In the genomic region with DNA sequence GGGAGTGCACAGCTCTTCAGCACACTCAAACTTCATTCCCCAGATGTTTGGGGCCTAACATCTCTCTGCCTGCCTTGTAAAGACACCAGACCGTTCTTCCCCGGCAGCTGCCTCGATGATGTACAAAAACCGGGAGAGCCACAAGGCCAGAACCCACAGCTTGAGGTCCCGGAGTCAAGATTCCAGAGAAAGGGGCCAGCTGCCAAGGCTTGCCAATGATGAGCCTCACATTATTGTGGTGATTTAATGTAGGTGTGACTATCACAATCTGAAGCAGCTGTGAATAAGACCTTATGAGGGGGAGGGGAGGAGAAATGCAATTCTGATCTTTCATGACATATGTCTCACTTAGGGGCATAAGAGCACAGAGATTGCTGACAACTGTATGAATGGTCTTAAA, we compare ENCODE assay signal across 22 mouse cellular contexts.
A peak's percentile ranks its signal among the peaks of the same experiment; 100 is the strongest.
DNase-seq lines count a peak whose midpoint lies in the region; ATAC-seq and TF ChIP-seq lines count a peak whose summit lies in the region.
"Had no signal": no experiment of that assay in that cellular context is flagged by ENCODE, and none has a peak within 500 bp of the region (broad histone marks: within the 10 kb centered on the region; RNA-seq: fewer than 3 reads in every experiment).

No protein-coding gene starts in this region.

- no peak overlapping the region for H3K4me2 ChIP-seq in hindbrain, embryonic 16.5 days (ENCODE audit: low read length)
- no peak overlapping the region for H3K4me2 ChIP-seq in lung, embryonic 16.5 days (ENCODE audit: low read depth, low read length)
- H3K4me2 ChIP-seq in limb, embryonic 15.5 days = no peak overlapping the region
- no peak overlapping the region for H3K4me2 ChIP-seq in stomach, embryonic 15.5 days
- H3K4me2 ChIP-seq: embryonic facial prominence, embryonic 12.5 days; heart, embryonic 15.5 days; liver, embryonic 11.5 days; midbrain, embryonic 15.5 days; neural tube, embryonic 13.5 days had no signal

- 71% methylated on average over 5 of the region's 5 CpGs for WGBS in hindbrain, embryonic 10.5 days
- WGBS in hindbrain, embryonic 16.5 days = 52% methylated on average over 5 of the region's 5 CpGs
- WGBS in lung, embryonic 16.5 days = 48% methylated on average over 5 of the region's 5 CpGs
- 59% methylated on average over 5 of the region's 5 CpGs for WGBS in lung, adult 2 months
- WGBS in limb, embryonic 15.5 days = 42% methylated on average over 5 of the region's 5 CpGs
- 74% methylated on average over 5 of the region's 5 CpGs for WGBS in stomach, embryonic 15.5 days

- no peak overlapping the region for H3K4me3 ChIP-seq in hindbrain, embryonic 10.5 days
- H3K4me3 ChIP-seq in hindbrain, embryonic 16.5 days (ENCODE audit: low read length) = no peak overlapping the region
- no peak overlapping the region for H3K4me3 ChIP-seq in lung, embryonic 16.5 days (ENCODE audit: low read length)
- H3K4me3 ChIP-seq in lung, adult 2 months (replicated peaks; ENCODE audit: extremely low read depth, low read depth, low read length) = no peak overlapping the region
- no peak overlapping the region for H3K4me3 ChIP-seq in limb, embryonic 15.5 days
- H3K4me3 ChIP-seq in stomach, embryonic 15.5 days (replicated peaks) = no peak overlapping the region
- H3K4me3 ChIP-seq: embryonic facial prominence, embryonic 12.5 days; heart, embryonic 15.5 days; left cerebral cortex, adult 2 months; megakaryocyte, embryonic 14.5 days; midbrain, embryonic 15.5 days; neural tube, embryonic 13.5 days had no signal

- DNase-seq in hindbrain, embryonic 10.5 days (ENCODE audit: low spot score) = no peak
- DNase-seq in lung, adult 2 months = no peak
- no peak for DNase-seq in cerebellum, adult 11-12 months
- DNase-seq in adrenal gland, postnatal 10 days = no peak
- DNase-seq: adrenal gland, adult 2 months; liver, postnatal 0 days; right cerebral cortex, adult 18-20 months; right cerebral cortex, postnatal 4 days; thymus, postnatal 14 days had no signal

- no peak for TF ChIP-seq POLR2A in lung, adult 2 months (IDR thresholded peaks at IDR 0.05; ENCODE audit: borderline replicate concordance, extremely low read depth, low read depth, low read length)

- H3K36me3 ChIP-seq in hindbrain, embryonic 10.5 days = no peaks in the 10 kb centered on the region
- no peaks in the 10 kb centered on the region for H3K36me3 ChIP-seq in hindbrain, embryonic 16.5 days (ENCODE audit: control insufficient read depth, insufficient read depth, low read length)
- no peaks in the 10 kb centered on the region for H3K36me3 ChIP-seq in lung, embryonic 16.5 days (ENCODE audit: control insufficient read depth, insufficient read depth, low read length)
- H3K36me3 ChIP-seq in limb, embryonic 15.5 days = no peaks in the 10 kb centered on the region
- H3K36me3 ChIP-seq in stomach, embryonic 15.5 days = no peaks in the 10 kb centered on the region
- H3K36me3 ChIP-seq: embryonic facial prominence, embryonic 12.5 days; heart, embryonic 15.5 days; midbrain, embryonic 15.5 days; neural tube, embryonic 13.5 days had no signal

- peak overlapping the region; percentile 72; the same call in 1 of the 2 replicates for H3K27ac ChIP-seq in hindbrain, embryonic 10.5 days
- H3K27ac ChIP-seq in hindbrain, embryonic 16.5 days (ENCODE audit: low read depth, low read length) = no peak overlapping the region
- peak overlapping the region; percentile 69 for H3K27ac ChIP-seq in lung, embryonic 16.5 days (ENCODE audit: low read length)
- H3K27ac ChIP-seq in limb, embryonic 15.5 days = 0 out of 2 replicates have a peak overlapping the region, but pooled peaks have one; percentile 17
- H3K27ac ChIP-seq in stomach, embryonic 15.5 days = peak overlapping the region; percentile 13; the same call in 1 of the 2 replicates
- H3K27ac ChIP-seq: embryonic facial prominence, embryonic 12.5 days; heart, embryonic 15.5 days; left cerebral cortex, adult 2 months; midbrain, embryonic 15.5 days; neural tube, embryonic 13.5 days had no signal

- no peak overlapping the region for H3K9ac ChIP-seq in hindbrain, embryonic 16.5 days (ENCODE audit: low read depth, low read length)
- no peak overlapping the region for H3K9ac ChIP-seq in lung, embryonic 16.5 days (ENCODE audit: low read length)
- H3K9ac ChIP-seq in limb, embryonic 15.5 days = no peak overlapping the region
- H3K9ac ChIP-seq in stomach, embryonic 15.5 days = no peak overlapping the region
- H3K9ac ChIP-seq: embryonic facial prominence, embryonic 12.5 days; heart, embryonic 15.5 days; liver, postnatal 0 days; midbrain, embryonic 15.5 days; neural tube, embryonic 13.5 days had no signal

- ATAC-seq in hindbrain, embryonic 16.5 days = no peak
- ATAC-seq in lung, embryonic 16.5 days (ENCODE audit: low read depth) = peak; percentile 24; the same call in 1 of the 2 replicates
- ATAC-seq in limb, embryonic 15.5 days (ENCODE audit: insufficient number of reproducible peaks, low FRiP score, low TSS enrichment, low read depth) = no peak
- no peak for ATAC-seq in stomach, embryonic 15.5 days (ENCODE audit: insufficient read depth, low FRiP score, low read depth)
- ATAC-seq: liver, postnatal 0 days; midbrain, embryonic 15.5 days had no signal

- no peaks in the 10 kb centered on the region for H3K27me3 ChIP-seq in hindbrain, embryonic 10.5 days (ENCODE audit: insufficient read depth, poor library complexity, severe bottlenecking)
- no peaks in the 10 kb centered on the region for H3K27me3 ChIP-seq in hindbrain, embryonic 16.5 days (replicated peaks; ENCODE audit: control insufficient read depth, insufficient read depth, low read length)
- no peaks in the 10 kb centered on the region for H3K27me3 ChIP-seq in lung, embryonic 16.5 days (ENCODE audit: control insufficient read depth, insufficient read depth, low read depth, low read length)
- H3K27me3 ChIP-seq in limb, embryonic 15.5 days = no peaks in the 10 kb centered on the region
- no peaks in the 10 kb centered on the region for H3K27me3 ChIP-seq in stomach, embryonic 15.5 days (replicated peaks)
- H3K27me3 ChIP-seq: CH12.LX; embryonic facial prominence, embryonic 12.5 days; heart, embryonic 15.5 days; megakaryocyte, embryonic 14.5 days; midbrain, embryonic 15.5 days; neural tube, embryonic 13.5 days had no signal

- H3K9me3 ChIP-seq in hindbrain, embryonic 10.5 days = no peaks in the 10 kb centered on the region
- H3K9me3 ChIP-seq in hindbrain, embryonic 16.5 days (ENCODE audit: control insufficient read depth, low read length) = no peaks in the 10 kb centered on the region
- no peaks in the 10 kb centered on the region for H3K9me3 ChIP-seq in lung, embryonic 16.5 days (ENCODE audit: control insufficient read depth, low read length)
- no peaks in the 10 kb centered on the region for H3K9me3 ChIP-seq in limb, embryonic 15.5 days
- no peaks in the 10 kb centered on the region for H3K9me3 ChIP-seq in stomach, embryonic 15.5 days
- H3K9me3 ChIP-seq: embryonic facial prominence, embryonic 12.5 days; G1E; heart, embryonic 15.5 days; midbrain, embryonic 15.5 days; neural tube, embryonic 13.5 days had no signal

- peaks cover 23% of the 10 kb centered on the region for H3K4me1 ChIP-seq in hindbrain, embryonic 10.5 days (replicated peaks)
- peaks cover 5% of the 10 kb centered on the region for H3K4me1 ChIP-seq in hindbrain, embryonic 16.5 days (ENCODE audit: control insufficient read depth, insufficient read depth, low read depth, low read length)
- peaks cover 28% of the 10 kb centered on the region for H3K4me1 ChIP-seq in lung, embryonic 16.5 days (replicated peaks; ENCODE audit: control insufficient read depth, insufficient read depth, low read length)
- peaks cover 8% of the 10 kb centered on the region for H3K4me1 ChIP-seq in lung, adult 2 months (ENCODE audit: control insufficient read depth, insufficient read depth, low read length)
- H3K4me1 ChIP-seq in limb, embryonic 15.5 days = peaks cover 18% of the 10 kb centered on the region
- H3K4me1 ChIP-seq in stomach, embryonic 15.5 days = peaks cover 11% of the 10 kb centered on the region

- TF ChIP-seq CTCF in lung, adult 2 months (IDR thresholded peaks at IDR 0.05; ENCODE audit: insufficient read depth, low read length) = no peak
